Mouse (Mus musculus) erythroblast, embryonic 14.5 days (primary cell): Measurements from ENCODE around the gene Cyfip2. TPM values are rescaled to one million over a fixed set of nuclear protein-coding genes. Genes with fewer than 3 reads are reported as not detected.

ENCODE experiments used
- H3K27me3 ChIP-seq: 2 replicates; pipeline ENCODE4 v1.6.1; 2012; ENCODE audit warnings: inconsistent platforms; ENCODE audit not compliant: control insufficient read depth
- H3K36me3 ChIP-seq: 2 replicates; pipeline ENCODE4 v1.6.1; 2012; ENCODE audit warnings: mild to moderate bottlenecking, inconsistent platforms; ENCODE audit not compliant: control insufficient read depth
- H3K4me1 ChIP-seq: 2 replicates; pipeline ENCODE4 v1.6.1; 2012; ENCODE audit warnings: inconsistent platforms; ENCODE audit not compliant: control insufficient read depth
- H3K4me3 ChIP-seq: replicated peaks from 2 replicates; pipeline ENCODE3; 2012; ENCODE audit warnings: moderate library complexity, mild to moderate bottlenecking, inconsistent platforms
- H3K9me3 ChIP-seq: 2 replicates; pipeline ENCODE4 v1.6.1; 2012; ENCODE audit warnings: low read length, inconsistent platforms, mixed read lengths; ENCODE audit not compliant: control insufficient read depth
- GATA1 ChIP-seq: IDR thresholded peaks from 2 replicates; pipeline ENCODE4 v1.6.1; 2012; ENCODE audit warnings: low read length, inconsistent platforms, mixed read lengths
- TAL1 ChIP-seq: IDR thresholded peaks from 3 replicates; pipeline ENCODE4 v1.6.1; 2012; ENCODE audit warnings: low read length, inconsistent platforms, mixed read lengths
- polyA plus RNA-seq: library from polyadenylated mRNA; stranded (reverse); fragments of >175 nt; gene quantifications from 2 replicates; pipeline ENCODE4 v1.2.3, GENCODE M21; 2012

The Cyfip2 gene
- polyA plus RNA-seq, 1 experiment: 0.04 TPM

DNA sequence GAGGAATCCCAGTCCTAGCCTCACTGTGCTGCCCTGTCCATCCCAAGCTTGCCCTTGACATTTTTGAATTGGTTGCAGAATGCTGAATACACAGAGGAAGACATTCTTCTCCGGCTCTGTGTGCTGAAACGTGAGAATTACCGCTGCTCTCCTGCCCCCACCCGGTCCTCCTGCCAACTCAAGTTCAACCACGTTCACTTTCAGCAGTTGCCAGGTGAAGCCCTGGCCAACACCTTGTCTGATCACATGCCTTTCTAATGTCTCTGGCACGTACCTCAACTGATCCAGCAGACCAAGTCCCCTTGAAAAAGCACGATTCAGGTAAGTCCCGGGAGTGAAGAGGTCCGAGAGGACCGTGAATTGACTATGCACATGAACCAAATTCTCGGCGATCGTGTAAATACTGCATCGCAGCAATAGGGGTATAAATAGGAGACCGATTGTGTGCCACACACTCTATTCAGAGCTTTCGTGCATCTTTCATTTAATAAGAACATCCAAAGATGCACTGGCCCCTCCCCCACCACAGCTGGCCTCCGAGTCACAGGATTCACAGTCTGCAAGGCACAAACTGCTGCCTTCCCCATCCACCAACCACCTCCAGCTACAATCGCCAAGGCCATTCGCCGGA lies 3.4 kb downstream of the Cyfip2 start:
- TF ChIP-seq GATA1: no peak
- TF ChIP-seq TAL1: no peak
- H3K27me3 ChIP-seq: peaks cover 42% of the 10 kb centered on the region
- no peaks in the 10 kb centered on the region for H3K9me3 ChIP-seq
- H3K36me3 ChIP-seq: no peaks in the 10 kb centered on the region
- H3K4me3 ChIP-seq: no peak overlapping the region
- H3K4me1 ChIP-seq: peaks cover 20% of the 10 kb centered on the region

DNA sequence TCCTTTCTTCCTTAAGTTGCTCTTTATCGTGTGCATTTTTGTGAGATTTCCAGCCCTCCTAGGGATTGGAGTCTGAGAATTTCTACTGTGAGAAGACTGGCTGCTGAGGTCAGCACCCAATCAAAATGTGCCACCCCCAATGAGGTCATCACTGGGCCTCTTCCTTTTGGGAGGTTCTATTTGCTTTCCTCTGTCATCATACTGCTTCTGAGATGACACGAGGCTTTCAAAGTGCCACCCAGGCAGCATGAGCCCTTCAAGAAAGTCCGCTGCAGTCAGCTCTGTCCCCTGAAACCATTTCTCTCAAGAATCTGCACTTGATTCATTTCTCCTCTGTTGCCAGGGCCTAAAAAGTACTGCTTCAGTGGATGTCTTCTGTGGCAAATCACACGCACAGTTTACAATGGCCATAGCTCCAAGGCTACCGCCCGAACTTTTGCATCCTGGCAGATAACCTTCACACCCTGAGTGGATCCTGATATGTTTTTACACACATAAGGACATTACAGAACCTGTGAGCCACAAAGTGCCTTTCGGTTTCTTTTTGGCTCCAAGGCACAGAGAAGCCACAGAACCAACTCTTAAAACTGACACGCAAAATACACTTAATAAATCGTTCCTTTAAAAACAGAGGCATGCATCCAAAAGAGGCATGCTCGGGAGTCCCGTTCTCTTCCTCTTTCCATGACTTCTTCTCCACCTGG lies 4.2 kb downstream of the Cyfip2 start:
- no peaks in the 10 kb centered on the region for H3K9me3 ChIP-seq
- TF ChIP-seq TAL1 (no peak), GATA1 (no peak)
- peaks cover 20% of the 10 kb centered on the region for H3K4me1 ChIP-seq
- H3K27me3 ChIP-seq: peaks cover 35% of the 10 kb centered on the region
- H3K36me3 ChIP-seq: no peaks in the 10 kb centered on the region
- no peak overlapping the region for H3K4me3 ChIP-seq

DNA sequence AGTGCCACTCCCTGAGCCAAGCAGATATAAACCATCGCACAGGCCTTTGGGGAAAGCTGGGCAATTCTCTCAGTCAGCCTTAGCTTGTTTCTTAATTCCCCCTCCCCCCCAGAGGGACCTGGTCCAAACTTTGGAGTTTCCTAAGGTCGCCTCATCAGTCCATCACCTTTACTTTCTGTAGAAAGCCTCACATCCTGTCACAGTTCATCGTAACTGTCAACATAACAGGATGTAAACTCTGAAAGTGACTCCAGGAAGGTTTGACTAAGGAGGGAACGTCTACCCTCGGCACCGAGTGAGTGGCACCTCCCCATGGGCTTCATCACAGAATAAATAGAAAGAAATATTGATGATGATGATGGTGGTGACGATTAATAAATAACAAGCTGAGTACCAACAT lies 4.9 kb downstream of the Cyfip2 start:
- TF ChIP-seq GATA1 (no peak), TAL1 (no peak)
- H3K4me1 ChIP-seq: peaks cover 19% of the 10 kb centered on the region

DNA sequence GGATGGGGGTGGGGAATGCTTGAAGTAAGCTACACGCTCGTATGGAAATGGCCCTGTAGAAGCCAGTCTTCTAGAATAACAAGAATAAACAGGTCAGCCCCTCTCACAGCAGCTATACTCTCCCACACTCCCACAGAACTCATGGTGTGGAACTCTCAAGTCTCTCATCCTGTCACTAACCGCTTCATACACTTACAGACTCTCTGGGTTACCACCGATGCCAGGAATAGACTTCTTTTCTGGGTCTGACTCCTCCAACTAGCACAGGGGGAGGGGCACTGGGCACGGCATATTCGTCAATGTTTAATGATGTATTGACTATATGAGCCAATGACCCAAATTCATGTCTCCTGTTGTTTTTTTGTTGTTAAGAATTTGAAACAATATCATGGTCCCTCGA lies 5.9 kb downstream of the Cyfip2 start:
- Histone ChIP-seq H3K36me3 (no peaks in the 10 kb centered on the region), H3K4me3 (no peak overlapping the region), H3K4me1 (peaks cover 9% of the 10 kb centered on the region), H3K27me3 (peaks cover 20% of the 10 kb centered on the region), H3K9me3 (no peaks in the 10 kb centered on the region)
- TF ChIP-seq GATA1: no peak
- no peak for TF ChIP-seq TAL1

More for the DNA sequence above, 4.9 kb downstream of the Cyfip2 start:
- H3K4me3 ChIP-seq: no peak overlapping the region
- H3K27me3 ChIP-seq: peaks cover 30% of the 10 kb centered on the region
- no peaks in the 10 kb centered on the region for H3K36me3 ChIP-seq
- H3K9me3 ChIP-seq: no peaks in the 10 kb centered on the region

DNA sequence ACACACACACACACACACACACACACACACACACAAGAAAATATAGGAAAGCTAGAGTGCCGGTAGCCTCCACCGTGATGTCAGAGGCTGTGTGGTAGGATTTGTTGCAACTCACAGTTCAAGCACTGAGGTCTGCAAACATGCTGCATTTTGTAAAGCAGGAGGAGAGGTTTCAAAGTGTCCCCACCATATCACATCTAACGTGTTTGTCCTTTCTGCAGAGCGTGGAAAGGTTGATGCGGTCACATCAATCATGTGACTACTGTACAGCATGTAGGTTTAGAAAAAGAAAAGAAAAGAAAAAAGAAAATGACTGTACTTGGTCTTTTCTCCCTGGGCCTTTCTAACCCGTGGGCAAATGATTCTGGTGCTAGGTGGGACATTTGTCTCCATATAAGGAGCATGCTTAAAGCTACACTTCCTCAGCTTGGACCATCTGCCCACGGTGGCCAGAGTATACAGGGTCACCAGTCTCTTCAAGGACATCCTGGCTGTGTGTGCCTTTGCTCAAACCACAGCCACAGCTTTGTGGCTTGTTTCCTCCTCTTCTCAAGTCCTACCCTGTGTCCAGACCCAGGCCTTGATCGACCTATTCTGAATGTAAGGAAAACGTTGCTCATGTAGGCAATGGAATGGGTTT lies 6.7 kb downstream of the Cyfip2 start:
- Histone ChIP-seq H3K4me1 (peaks cover 2% of the 10 kb centered on the region; the same call in 1 of the 2 replicates), H3K36me3 (no peaks in the 10 kb centered on the region), H3K27me3 (peaks cover 12% of the 10 kb centered on the region), H3K9me3 (no peaks in the 10 kb centered on the region), H3K4me3 (no peak overlapping the region)
- no peak for TF ChIP-seq GATA1
- no peak for TF ChIP-seq TAL1

DNA sequence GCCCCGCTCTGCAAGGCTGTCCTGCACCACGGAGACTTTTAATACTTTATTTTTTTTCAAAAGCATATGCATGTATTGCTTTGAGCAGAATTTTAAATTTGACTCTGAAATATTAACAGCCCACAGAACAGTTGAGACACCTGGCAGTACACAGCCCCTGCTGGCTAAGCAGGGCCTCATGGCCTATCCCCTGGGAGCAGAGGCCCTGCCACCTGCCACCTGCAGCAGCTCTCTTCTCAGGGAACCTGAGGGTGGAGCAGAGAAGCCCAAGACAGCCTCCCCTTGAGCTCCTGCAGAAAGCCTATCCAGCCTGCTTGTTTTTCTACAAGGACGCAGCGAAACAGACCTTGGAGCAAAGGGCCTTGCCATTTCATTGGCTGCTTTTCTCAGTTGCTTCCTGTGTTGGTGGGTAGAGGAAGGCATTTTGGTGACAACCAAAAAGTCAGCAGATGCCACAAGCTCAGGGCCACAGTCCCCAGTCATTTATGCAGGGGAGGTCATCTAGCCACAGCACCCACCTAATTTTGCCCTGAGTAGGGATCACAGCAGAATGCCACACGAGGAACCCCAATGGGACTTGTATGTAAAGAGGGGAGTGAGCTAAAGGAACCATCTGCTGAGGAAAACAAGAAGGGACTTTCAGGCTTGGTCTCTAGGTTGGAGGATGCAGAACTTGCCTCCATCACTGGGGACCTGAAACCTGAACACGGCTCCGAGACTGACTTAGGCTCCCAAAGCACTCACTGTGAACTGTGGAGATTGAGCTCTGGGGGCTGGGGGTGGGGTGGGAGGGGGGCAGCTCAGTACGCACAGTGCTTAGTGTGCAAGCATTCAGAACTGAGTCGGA lies 7.6 kb downstream of the Cyfip2 start:
- no peaks in the 10 kb centered on the region for H3K9me3 ChIP-seq
- TF ChIP-seq GATA1 (no peak), TAL1 (no peak)
- peaks cover 2% of the 10 kb centered on the region; the same call in 1 of the 2 replicates for H3K4me1 ChIP-seq
- H3K36me3 ChIP-seq: no peaks in the 10 kb centered on the region
- no peak overlapping the region for H3K4me3 ChIP-seq
- peaks cover 3% of the 10 kb centered on the region for H3K27me3 ChIP-seq

DNA sequence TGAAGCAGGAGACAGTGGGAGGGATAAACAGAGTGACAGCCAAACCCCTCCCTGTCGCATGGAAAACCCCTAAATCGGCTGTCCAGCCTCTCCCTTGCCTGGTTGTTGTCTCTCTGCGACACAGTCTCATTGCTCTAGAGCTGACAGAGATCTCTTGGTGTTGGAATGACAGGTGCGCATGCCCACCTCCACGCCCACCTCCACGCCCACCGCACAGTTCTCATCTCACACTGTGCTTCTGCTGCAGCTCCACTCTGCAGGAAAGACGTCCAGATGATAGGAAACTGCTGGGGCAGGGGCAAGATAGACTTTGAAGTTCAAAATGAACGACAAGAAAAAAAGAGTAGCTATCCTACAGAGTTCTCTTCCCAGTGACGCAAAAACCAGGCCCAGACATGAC lies 8.6 kb downstream of the Cyfip2 start:
- Histone ChIP-seq H3K9me3 (no peaks in the 10 kb centered on the region), H3K36me3 (no peaks in the 10 kb centered on the region), H3K27me3 (no peaks in the 10 kb centered on the region), H3K4me1 (peaks cover 2% of the 10 kb centered on the region; the same call in 1 of the 2 replicates), H3K4me3 (no peak overlapping the region)
- TF ChIP-seq TAL1 (no peak), GATA1 (no peak)

DNA sequence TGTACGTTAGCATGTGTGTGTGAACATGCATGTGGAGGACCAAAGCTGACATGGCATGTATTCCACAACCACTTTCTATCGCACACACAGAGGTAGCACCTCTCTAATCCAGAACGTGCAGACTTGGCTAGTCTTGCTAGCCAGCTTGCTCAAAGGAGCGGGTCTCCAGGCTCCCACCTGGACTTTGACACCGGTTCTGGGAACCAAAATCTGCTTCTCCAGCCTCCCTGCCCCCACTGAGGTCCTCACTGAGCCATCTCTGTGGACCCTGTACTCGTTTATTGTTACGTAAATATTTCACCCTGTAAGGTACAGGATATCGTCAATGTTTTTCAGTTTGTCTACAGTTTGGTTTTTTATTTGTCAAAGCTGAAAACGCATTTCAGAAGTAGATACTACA lies 10.2 kb downstream of the Cyfip2 start:
- no peak overlapping the region for H3K4me3 ChIP-seq
- TF ChIP-seq GATA1 (no peak), TAL1 (no peak)

More for the DNA sequence above, 10.2 kb downstream of the Cyfip2 start:
- Histone ChIP-seq H3K27me3 (no peaks in the 10 kb centered on the region), H3K4me1 (no peaks in the 10 kb centered on the region), H3K9me3 (no peaks in the 10 kb centered on the region), H3K36me3 (no peaks in the 10 kb centered on the region)
